Mouse (Mus musculus) ES-E14 (cell line): ENCODE results near the gene Zcchc4. TPM values are rescaled to one million over a fixed set of nuclear protein-coding genes. Genes with fewer than 3 reads are reported as not detected.

Source experiments
- DNase-seq: peaks from one replicate; pipeline ENCODE4 v3.0.0-alpha.2; 2013; ENCODE audit warnings: low read depth, low spot score
- H3K27ac ChIP-seq: 2 replicates; pipeline ENCODE4 v1.5.1; 2012; ENCODE audit warnings: low read depth, mild to moderate bottlenecking, low read length, moderate library complexity, mixed read lengths; ENCODE audit not compliant: poor library complexity, insufficient read depth, severe bottlenecking
- H3K36me3 ChIP-seq: 2 replicates; pipeline ENCODE4 v1.6.1; 2012; ENCODE audit warnings: mild to moderate bottlenecking, low read length, moderate library complexity, mixed read lengths; ENCODE audit not compliant: control insufficient read depth, poor library complexity, insufficient read depth, severe bottlenecking
- H3K4me1 ChIP-seq, 2 experiments: fragments of 150-350 bp in 1 of 2; sonication (generic) in 1 of 2; 2 replicates each; pipeline ENCODE4 v1.6.1; 2012; ENCODE audit warnings: low read length in 2 of 2, mild to moderate bottlenecking in 1 of 2, mixed read lengths in 1 of 2; ENCODE audit not compliant: control insufficient read depth in 2 of 2, insufficient read depth in 2 of 2, poor library complexity in 1 of 2
- H3K4me3 ChIP-seq, 2 experiments: fragments of 150-350 bp in 1 of 2; sonication (generic) in 1 of 2; 2 replicates each; pipeline ENCODE4 v1.5.1; 2012; ENCODE audit warnings: low read length in 2 of 2, low read depth in 1 of 2, mild to moderate bottlenecking in 1 of 2, mixed read lengths in 1 of 2; ENCODE audit not compliant: insufficient read depth in 1 of 2, poor library complexity in 1 of 2, severe bottlenecking in 1 of 2
- H3K9ac ChIP-seq: 2 replicates; pipeline ENCODE4 v1.6.1; 2012; ENCODE audit warnings: low read depth, mild to moderate bottlenecking, low read length, mixed read lengths; ENCODE audit not compliant: poor library complexity, insufficient read depth, severe bottlenecking
- H3K9me3 ChIP-seq: fragments of 150-350 bp; sonication (generic); 2 replicates; pipeline ENCODE4 v1.6.1; 2012; ENCODE audit warnings: low read depth, mild to moderate bottlenecking, low read length; ENCODE audit not compliant: control insufficient read depth, insufficient read depth
- CHD2 ChIP-seq: IDR thresholded peaks from 2 replicates; pipeline ENCODE4 v1.6.1; 2014; ENCODE audit warnings: mild to moderate bottlenecking, low read depth, low read length, inconsistent platforms
- HCFC1 ChIP-seq: IDR thresholded peaks from 2 replicates; pipeline ENCODE4 v1.6.1; 2012; ENCODE audit warnings: low read length, inconsistent platforms, borderline replicate concordance; ENCODE audit not compliant: insufficient read depth
- MAFK ChIP-seq: IDR thresholded peaks from 2 replicates; pipeline ENCODE4 v1.6.1; 2014; ENCODE audit warnings: mild to moderate bottlenecking, low read depth, low read length, inconsistent platforms; ENCODE audit not compliant: insufficient read depth
- ZC3H11A ChIP-seq: IDR thresholded peaks from 2 replicates; pipeline ENCODE4 v1.6.1; 2012; ENCODE audit warnings: low read depth, mild to moderate bottlenecking, inconsistent platforms, low read length, borderline replicate concordance
- ZNF384 ChIP-seq: IDR thresholded peaks from 2 replicates; pipeline ENCODE4 v1.6.1; 2012; ENCODE audit warnings: low read depth, low read length, inconsistent platforms
- in situ Hi-C, 2 experiments: fragments of 600-800 bp; cut with MboI; formaldehyde crosslinking; loops; one replicate each; pipeline ENCODE4 v1.15.1; 2025; ENCODE audit warnings: low sequenced_read_pairs in 2 of 2, inconsistent platforms in 1 of 2; ENCODE audit not compliant: unreplicated experiment in 2 of 2
- total RNA-seq: library from RNA; depleted of rRNA; stranded (reverse); fragments of 300-350 nt; gene quantifications from 2 replicates; pipeline ENCODE4 v1.2.3, GENCODE M21; 2012

The Zcchc4 gene
- total RNA-seq, 1 experiment, result 22.5 TPM

- Histone ChIP-seq H3K9ac (peak overlapping the region; percentile 93), H3K4me1 (no peaks in the 10 kb centered on the region), H3K9me3 (no peaks in the 10 kb centered on the region), H3K27ac (peak overlapping the region; percentile 42; the same call in 1 of the 2 replicates), H3K4me3 (peak overlapping the region; percentile 92 to 97), H3K36me3 (peaks cover 2% of the 10 kb centered on the region; the same call in 1 of the 2 replicates)
- in situ Hi-C loops, result no loop called here
- TF ChIP-seq CHD2 (no peak), ZNF384 (no peak), MAFK (no peak), HCFC1 (peak; percentile 77; the same call in 1 of the 2 replicates), ZC3H11A (no peak)
- DNase-seq, result peak; percentile 73
Observed at GRCm38 (mm10) chr5:52782523-52783250, 7.5 kb downstream of the Zcchc4 start.

- in situ Hi-C loops, result no loop called here
- Histone ChIP-seq H3K4me1 (no peaks in the 10 kb centered on the region), H3K9ac (peak overlapping the region; percentile 93), H3K27ac (peak overlapping the region; percentile 42; the same call in 1 of the 2 replicates), H3K36me3 (peaks cover 2% of the 10 kb centered on the region; the same call in 1 of the 2 replicates), H3K4me3 (peak overlapping the region; percentile 92 to 97), H3K9me3 (no peaks in the 10 kb centered on the region)
- no peak for TF ChIP-seq CHD2
- TF ChIP-seq HCFC1, result no peak; the same call in 1 of the 2 replicates
- no peak for TF ChIP-seq MAFK
- TF ChIP-seq ZC3H11A, result no peak
- TF ChIP-seq ZNF384, result no peak
- DNase-seq, result no peak
Observed at GRCm38 (mm10) chr5:52783251-52783620, 8.0 kb downstream of the Zcchc4 start.

DNA sequence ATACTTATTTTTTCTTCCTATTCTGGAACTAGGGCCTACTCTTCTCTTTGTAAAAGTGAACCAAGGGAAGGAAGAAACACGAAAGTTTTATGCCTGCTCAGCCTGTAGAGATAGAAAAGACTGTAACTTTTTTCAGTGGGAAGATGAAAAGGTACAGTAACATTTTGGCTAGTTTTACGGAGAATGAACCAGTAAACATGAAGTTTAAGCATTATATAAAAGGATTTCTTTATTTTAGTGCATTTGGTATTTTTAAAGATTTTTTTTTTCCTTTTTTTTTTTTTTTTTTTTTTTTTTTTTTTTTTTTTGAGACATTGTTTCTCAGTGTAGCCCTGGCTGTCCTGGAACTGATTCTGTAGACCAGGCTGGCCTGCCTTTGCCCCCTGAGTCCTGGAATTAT, 8.7 kb downstream of the Zcchc4 start:
- Histone ChIP-seq H3K9ac (no peak overlapping the region), H3K4me3 (peak overlapping the region in 1 of 2 experiments; percentile 97; a peak in 2 of 4 replicates), H3K36me3 (peaks cover 4% of the 10 kb centered on the region), H3K9me3 (no peaks in the 10 kb centered on the region), H3K27ac (no peak overlapping the region), H3K4me1 (no peaks in the 10 kb centered on the region)
- no peak for DNase-seq
- TF ChIP-seq HCFC1 (no peak), ZNF384 (peak; percentile 76; the same call in 1 of the 2 replicates), MAFK (no peak), CHD2 (no peak), ZC3H11A (no peak)
- in situ Hi-C loops, result no loop called here

DNA sequence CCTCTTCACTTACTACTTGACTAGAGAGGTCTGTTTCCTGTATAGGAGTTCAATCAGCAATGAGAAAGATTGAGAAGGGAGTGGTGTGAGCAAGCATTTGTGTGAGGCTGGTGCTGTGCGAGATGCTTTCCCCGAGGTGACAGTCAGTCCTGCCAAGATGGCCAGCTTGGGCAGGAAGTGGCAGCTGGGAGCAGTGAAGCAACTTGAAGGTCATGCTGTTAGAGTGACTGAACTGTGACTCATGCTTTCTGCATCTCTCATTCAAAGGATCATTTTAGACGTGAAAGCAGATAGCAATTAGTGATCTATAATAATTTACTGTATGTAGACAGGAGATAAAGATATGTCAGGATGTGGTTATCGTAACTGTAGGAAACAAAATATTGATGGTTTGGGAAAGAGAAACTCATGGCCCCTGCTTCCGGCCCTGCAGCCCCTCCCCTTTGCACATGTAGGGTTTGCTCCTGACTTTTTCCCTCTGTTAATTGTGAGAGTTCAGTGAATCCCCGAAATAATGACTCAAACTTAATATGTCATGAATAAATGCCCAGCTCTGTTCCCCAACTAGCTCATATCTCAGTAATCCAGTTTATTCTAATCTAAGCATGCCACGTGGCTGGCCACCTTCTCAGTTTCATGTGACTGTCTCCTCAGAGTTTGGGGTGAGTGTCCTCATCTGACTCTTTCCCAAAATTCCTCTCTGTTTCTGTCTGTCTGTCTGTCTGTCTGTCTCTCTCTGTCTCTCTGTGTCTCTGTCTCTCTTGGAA, 11.5 kb downstream of the Zcchc4 start:
- in situ Hi-C loops, result no loop called here
- TF ChIP-seq ZNF384 (no peak), MAFK (no peak), ZC3H11A (no peak), CHD2 (no peak), HCFC1 (no peak)
- Histone ChIP-seq H3K9me3 (no peaks in the 10 kb centered on the region), H3K4me3 (no peak overlapping the region), H3K9ac (no peak overlapping the region), H3K4me1 (no peaks in the 10 kb centered on the region), H3K27ac (no peak overlapping the region), H3K36me3 (peaks cover 4% of the 10 kb centered on the region)
- no peak for DNase-seq
